Mouse (Mus musculus) C2C12 (cell line): Measurements from ENCODE around the gene Il9r. TPM values are rescaled to one million over a fixed set of nuclear protein-coding genes. Genes with fewer than 3 reads are reported as not detected.

Experiments used
- H3K27me3 ChIP-seq: one replicate; pipeline ENCODE4 v1.6.1; 2011; ENCODE audit not compliant: control insufficient read depth, insufficient read depth, insufficient read length
- H3K36me3 ChIP-seq: one replicate; pipeline ENCODE4 v1.6.1; 2011; ENCODE audit not compliant: control insufficient read depth, insufficient read depth
- H3K4me3 ChIP-seq: one replicate; pipeline ENCODE4 v1.5.1; 2011; ENCODE audit warnings: mild to moderate bottlenecking, control low read depth; ENCODE audit not compliant: poor library complexity, insufficient read depth, severe bottlenecking
- H3K79me2 ChIP-seq: one replicate; pipeline ENCODE4 v1.6.1; 2011; ENCODE audit not compliant: control insufficient read depth, insufficient read depth
- H3K79me3 ChIP-seq: one replicate; pipeline ENCODE4 v1.6.1; 2011; ENCODE audit warnings: low read depth, control low read depth
- H3ac ChIP-seq: one replicate; pipeline ENCODE3; 2011; ENCODE audit warnings: low read depth; ENCODE audit not compliant: control insufficient read depth, insufficient read length
- CEBPB ChIP-seq: IDR thresholded peaks from one replicate; pipeline ENCODE4 v1.6.1; 2011; ENCODE audit warnings: low read depth, mild to moderate bottlenecking, control low read depth, moderate library complexity
- CTCF ChIP-seq: IDR thresholded peaks from one replicate; pipeline ENCODE4 v1.5.1; 2011; ENCODE audit not compliant: control insufficient read depth, insufficient read depth, insufficient read length
- FOSL1 ChIP-seq: IDR thresholded peaks from one replicate; pipeline ENCODE4 v1.8.0; 2011; ENCODE audit warnings: mild to moderate bottlenecking, low read length; ENCODE audit not compliant: poor library complexity, insufficient read depth, severe bottlenecking
- MAX ChIP-seq: IDR thresholded peaks from one replicate; pipeline ENCODE4 v1.6.1; 2011; ENCODE audit warnings: mild to moderate bottlenecking, control low read depth
- MYOD1 ChIP-seq: IDR thresholded peaks from one replicate; pipeline ENCODE4 v1.6.1; 2011; ENCODE audit warnings: low read depth; ENCODE audit not compliant: control insufficient read depth, insufficient read length
- MYOG ChIP-seq: IDR thresholded peaks from one replicate; pipeline ENCODE4 v1.6.1; 2011; ENCODE audit not compliant: control insufficient read depth, insufficient read length; ENCODE audit errors: extremely low read depth
- USF1 ChIP-seq: IDR thresholded peaks from one replicate; pipeline ENCODE4 v1.6.1; 2011; ENCODE audit warnings: low read depth, mild to moderate bottlenecking, control low read depth, moderate library complexity
- polyA plus RNA-seq: library from polyadenylated mRNA; unstranded; fragments of >200 nt; fragmentation: generic; extraction: Trizol; gene quantifications from one replicate; pipeline ENCODE4 v1.2.1, GENCODE M21; 2012; ENCODE audit warnings: missing spikeins

The Il9r gene
- polyA plus RNA-seq, 1 experiment, result not detected

DNA sequence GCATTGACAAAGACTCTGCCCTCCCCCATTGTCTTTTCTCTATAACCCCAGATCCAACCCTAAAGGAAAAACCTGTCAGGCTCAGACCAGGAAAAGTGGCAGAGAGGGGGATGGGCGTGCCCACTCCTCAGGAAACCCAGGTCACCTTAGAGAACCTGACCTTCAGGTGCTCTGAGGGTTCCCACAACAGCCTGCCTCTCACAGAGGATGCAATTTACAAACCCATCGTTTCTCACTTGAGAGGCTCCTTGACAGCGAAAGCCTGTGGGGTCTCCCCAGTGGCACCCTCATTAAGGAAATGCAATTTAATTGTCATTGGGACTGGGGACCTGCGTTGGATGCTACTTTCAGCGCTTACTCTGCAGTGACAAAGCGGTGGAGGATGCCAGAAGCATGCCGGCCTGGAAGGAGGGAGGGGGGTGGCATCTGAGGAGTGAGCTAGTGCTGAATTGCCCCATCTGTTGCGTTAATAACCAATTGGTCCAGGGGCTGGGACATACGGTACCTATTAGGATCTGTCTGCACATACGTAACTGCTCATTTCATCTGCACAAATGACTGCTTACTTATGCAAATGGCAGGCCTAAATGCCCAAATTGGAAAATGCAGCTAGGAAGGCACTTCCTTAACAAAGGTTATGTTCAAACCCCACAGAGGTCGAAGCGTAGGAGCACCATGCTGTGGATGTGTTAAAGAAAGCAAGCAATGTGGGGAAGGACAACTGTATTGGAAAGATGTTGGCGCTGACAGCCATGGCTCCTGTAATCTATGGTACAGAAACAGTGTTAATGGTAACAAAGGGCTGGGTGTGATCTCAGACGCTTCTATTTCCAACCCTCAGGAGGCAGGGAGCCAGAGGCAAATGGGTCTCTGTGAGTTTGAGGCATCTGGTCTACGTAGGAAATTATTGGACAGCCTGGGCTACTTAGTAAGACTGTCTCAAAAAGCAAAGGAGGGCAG is 58.2 kb downstream of the Il9r start:
- TF ChIP-seq CEBPB (no peak), MYOD1 (no peak), USF1 (no peak), FOSL1 (no peak), MAX (no peak), CTCF (no peak), MYOG (no peak)
- Histone ChIP-seq H3K4me3 (no peak overlapping the region), H3ac (no peak overlapping the region), H3K36me3 (no peaks in the 10 kb centered on the region), H3K79me2 (no peaks in the 10 kb centered on the region), H3K27me3 (peaks cover 9% of the 10 kb centered on the region), H3K79me3 (no peaks in the 10 kb centered on the region)

DNA sequence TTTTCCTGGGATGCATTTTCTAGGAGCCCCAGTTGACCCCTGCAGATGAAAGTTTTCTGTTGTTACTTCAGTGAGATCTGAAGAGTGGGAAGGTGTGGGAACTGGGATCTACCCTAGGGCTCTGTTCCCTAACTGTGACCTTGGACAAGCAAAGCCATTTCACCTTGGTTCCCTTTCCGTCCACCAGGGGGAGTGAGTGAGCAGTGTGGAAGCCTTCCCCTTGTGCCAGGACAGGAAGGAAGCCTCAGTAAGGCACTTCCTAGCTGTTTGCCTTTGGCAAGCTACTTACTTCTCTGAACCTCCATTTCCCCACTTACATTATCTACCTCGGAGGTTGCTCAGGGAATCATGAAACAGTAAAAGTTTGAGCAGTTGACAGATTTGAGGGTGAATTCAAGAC is 59.0 kb downstream of the Il9r start:
- H3K79me2 ChIP-seq, result no peaks in the 10 kb centered on the region
- H3K4me3 ChIP-seq, result no peak overlapping the region
- H3K79me3 ChIP-seq, result no peaks in the 10 kb centered on the region
- H3K27me3 ChIP-seq, result peaks cover 14% of the 10 kb centered on the region
- no peaks in the 10 kb centered on the region for H3K36me3 ChIP-seq
- no peak overlapping the region for H3ac ChIP-seq
- TF ChIP-seq CTCF, result peak; percentile 18
- TF ChIP-seq FOSL1, result no peak

DNA sequence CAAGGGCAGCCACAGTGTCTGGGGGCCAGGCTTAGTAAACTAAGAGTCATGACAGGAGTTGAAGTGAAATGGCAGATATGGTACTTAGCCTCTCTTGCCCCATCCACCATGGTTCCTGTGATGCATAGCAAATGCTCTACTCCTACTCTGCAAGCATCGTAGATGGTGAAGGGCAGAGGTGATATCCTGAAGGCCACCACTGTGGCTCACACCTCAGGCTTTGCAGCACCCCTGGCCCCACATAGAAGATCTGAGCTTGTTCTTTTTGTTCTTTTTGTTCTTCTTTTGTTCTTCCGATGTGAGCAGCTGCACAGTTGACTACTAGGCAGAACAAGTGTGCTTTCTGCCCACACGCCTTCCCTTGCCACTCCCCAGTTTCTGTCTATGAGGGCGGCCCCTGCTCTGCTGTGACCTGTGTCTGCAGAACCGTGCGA is 60.5 kb downstream of the Il9r start:
- H3K27me3 ChIP-seq, result peaks cover 20% of the 10 kb centered on the region
- H3K4me3 ChIP-seq, result no peak overlapping the region
- H3ac ChIP-seq, result no peak overlapping the region
- no peaks in the 10 kb centered on the region for H3K79me2 ChIP-seq
- H3K36me3 ChIP-seq, result no peaks in the 10 kb centered on the region
- no peaks in the 10 kb centered on the region for H3K79me3 ChIP-seq
- no peak for TF ChIP-seq CTCF
- TF ChIP-seq MYOD1, result no peak
- TF ChIP-seq FOSL1, result no peak
- TF ChIP-seq CEBPB, result no peak

DNA sequence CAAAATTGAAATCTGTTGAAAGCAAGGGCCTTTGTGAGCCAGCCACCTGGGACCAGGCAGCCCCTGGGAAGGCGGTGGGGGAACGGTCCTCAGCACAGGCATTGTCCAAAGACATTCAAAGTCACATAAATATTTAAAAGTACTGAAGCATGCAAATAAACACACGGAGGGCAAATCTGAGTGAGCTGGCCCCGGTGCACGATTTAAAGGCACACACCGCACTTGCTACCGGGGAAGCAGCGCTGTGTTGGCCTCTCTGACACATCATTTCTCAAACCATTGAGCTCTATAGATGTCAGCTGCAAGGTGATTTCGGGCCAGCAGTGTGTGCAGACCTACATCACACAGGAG is 61.5 kb downstream of the Il9r start:
- Histone ChIP-seq H3K79me2 (no peaks in the 10 kb centered on the region), H3K4me3 (no peak overlapping the region), H3K79me3 (no peaks in the 10 kb centered on the region), H3K27me3 (peaks cover 20% of the 10 kb centered on the region), H3K36me3 (no peaks in the 10 kb centered on the region), H3ac (no peak overlapping the region)
- TF ChIP-seq CEBPB (no peak), FOSL1 (no peak), MYOG (no peak), MAX (no peak), MYOD1 (no peak), CTCF (no peak), USF1 (no peak)

DNA sequence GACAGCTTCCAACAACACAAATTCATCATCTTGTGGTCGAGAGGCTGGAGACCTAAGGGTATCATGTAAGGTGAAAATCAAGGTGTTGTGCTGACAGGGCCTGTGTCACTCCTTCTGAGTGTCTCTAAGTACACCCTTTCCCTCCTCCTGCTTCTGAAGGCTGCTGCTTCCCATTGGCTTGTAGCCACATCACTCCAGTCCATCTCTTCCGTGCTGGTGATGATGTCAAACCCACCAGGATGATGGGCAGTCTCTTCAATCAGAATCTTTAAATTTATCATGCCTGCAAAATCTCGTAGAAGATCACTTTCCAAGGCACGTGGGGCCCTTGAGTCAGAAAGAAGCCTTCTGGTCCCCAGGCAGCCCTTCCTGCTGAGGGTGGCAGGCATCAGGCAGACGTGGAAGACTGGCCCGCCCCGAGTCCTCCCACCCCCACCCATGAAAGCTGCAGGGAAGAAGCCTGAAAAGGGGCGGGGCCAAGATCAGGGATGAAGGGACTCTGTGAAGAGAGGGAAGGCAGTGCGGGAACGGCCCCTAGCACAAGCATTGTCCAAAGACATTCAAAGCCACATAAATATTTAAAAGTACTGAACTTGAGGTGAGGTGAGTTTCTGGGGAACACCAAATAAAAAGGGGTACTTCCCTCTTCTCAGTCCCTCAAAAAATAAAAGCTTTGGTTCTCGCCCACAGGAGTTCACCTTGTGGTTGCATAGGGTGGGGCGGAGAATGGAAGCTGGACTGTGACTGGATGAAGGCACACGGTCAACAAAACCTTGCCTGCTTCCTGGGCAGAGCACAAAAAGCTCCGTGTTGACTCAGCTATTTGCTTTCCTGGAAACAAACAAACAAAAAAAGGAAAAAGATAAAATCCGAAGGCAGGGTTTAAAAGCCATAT is 62.1 kb downstream of the Il9r start:
- peaks cover 20% of the 10 kb centered on the region for H3K27me3 ChIP-seq
- no peak overlapping the region for H3K4me3 ChIP-seq
- no peaks in the 10 kb centered on the region for H3K36me3 ChIP-seq
- H3K79me2 ChIP-seq, result no peaks in the 10 kb centered on the region
- no peaks in the 10 kb centered on the region for H3K79me3 ChIP-seq
- TF ChIP-seq FOSL1 (no peak), MAX (no peak), MYOD1 (no peak), MYOG (no peak), CEBPB (no peak), USF1 (no peak), CTCF (no peak)
- H3ac ChIP-seq, result no peak overlapping the region

Other genes with a start within 250 kb of the Il9r start
- not detected for gene 4930524B15Rik, start 234.7 kb downstream of the Il9r start, polyA plus RNA-seq
- not detected for gene Nsg2, start 199.8 kb downstream of the Il9r start, polyA plus RNA-seq
- gene Snrnp25, start 5.1 kb upstream of the Il9r start, polyA plus RNA-seq, result 63.0 TPM
- 40.6 TPM for gene Rhbdf1, start 22.0 kb upstream of the Il9r start, polyA plus RNA-seq
- gene Mpg, start 26.2 kb upstream of the Il9r start, polyA plus RNA-seq, result 19.9 TPM
- 34.0 TPM for gene Nprl3, start 67.4 kb upstream of the Il9r start, polyA plus RNA-seq
- not detected for gene Hba-x, start 76.1 kb upstream of the Il9r start, polyA plus RNA-seq
- gene Hba-a1, start 83.2 kb upstream of the Il9r start, polyA plus RNA-seq, result 12.1 TPM
- gene Hbq1b, start 86.7 kb upstream of the Il9r start, polyA plus RNA-seq, result not detected
- gene Hba-a2, start 96.2 kb upstream of the Il9r start, polyA plus RNA-seq, result not detected
- gene Hbq1a, start 99.8 kb upstream of the Il9r start, polyA plus RNA-seq, result 0.11 TPM
- gene Sh3pxd2b, start 147.5 kb upstream of the Il9r start, polyA plus RNA-seq, result 21.7 TPM